In genomic region chr2:77519341-77519740, GRCm38 (mm10) we compare ENCODE assay signal across 9 mouse cellular contexts.
A peak's percentile ranks its signal among the peaks of the same experiment; 100 is the strongest.
DNase-seq lines count a peak whose midpoint lies in the region; ATAC-seq and TF ChIP-seq lines count a peak whose summit lies in the region.
"Had no signal": no experiment of that assay in that cellular context is flagged by ENCODE, and none has a peak within 500 bp of the region (broad histone marks: within the 10 kb centered on the region; RNA-seq: fewer than 3 reads in every experiment).

No protein-coding gene starts in this region.

- intact Hi-C loops in left cerebral cortex, adult 2 months (cut with DNase I) = no loop called here
- intact Hi-C loops in left cerebral cortex, postnatal 10 days (cut with DNase I) = no loop called here

- WGBS in intestine, postnatal 0 days = 0% methylated on average over 14 of the region's 14 CpGs
- WGBS in liver, embryonic 14.5 days (ENCODE audit: insufficient replicate concordance) = under 1% methylated on average over 14 of the region's 14 CpGs
- WGBS in small intestine, adult 2 months = under 1% methylated on average over 14 of the region's 14 CpGs

- DNase-seq in left cerebral cortex, adult 2 months (ENCODE audit: extremely low spot score in 1 of 2, low spot score in 2 of 2) = peak in 1 of 2 experiments; percentile 25
- no peak for DNase-seq in left cerebral cortex, postnatal 10 days (ENCODE audit: extremely low spot score in 1 of 2, low spot score in 2 of 2)
- peak in 1 of 3 experiments; percentile 48 for DNase-seq in liver, embryonic 14.5 days (ENCODE audit: low read depth in 3 of 3, low spot score in 3 of 3)
- no peak for DNase-seq in ovary, adult 18-20 months (ENCODE audit: low spot score)

- no peak for TF ChIP-seq POLR2A in embryonic fibroblast, embryonic 13.5 days (IDR thresholded peaks at IDR 0.05; ENCODE audit: low read depth, low read length)
- TF ChIP-seq POLR2A in small intestine, adult 2 months (IDR thresholded peaks at IDR 0.05; ENCODE audit: low read depth, low read length) = no peak

- H3K4me1 ChIP-seq in embryonic fibroblast, embryonic 13.5 days (ENCODE audit: control insufficient read depth, insufficient read depth, low read length) = no peaks in the 10 kb centered on the region
- no peaks in the 10 kb centered on the region for H3K4me1 ChIP-seq in intestine, postnatal 0 days (replicated peaks; ENCODE audit: control insufficient read depth, insufficient read depth, low read length)
- peaks cover 19 to 40% of the 10 kb centered on the region in 2 experiments for H3K4me1 ChIP-seq in liver, embryonic 14.5 days (replicated peaks; ENCODE audit: control insufficient read depth in 2 of 2, insufficient read depth in 2 of 2, low read length in 1 of 2)
- H3K4me1 ChIP-seq in small intestine, adult 2 months (ENCODE audit: control insufficient read depth, insufficient read depth, insufficient read length, low read length) = peaks cover 12% of the 10 kb centered on the region; the same call in 1 of the 2 replicates

- no peaks in the 10 kb centered on the region for H3K27me3 ChIP-seq in intestine, postnatal 0 days (replicated peaks; ENCODE audit: control insufficient read depth, insufficient read depth, low read length)
- no peaks in the 10 kb centered on the region for H3K27me3 ChIP-seq in liver, embryonic 14.5 days (ENCODE audit: control insufficient read depth, insufficient read depth, low read length)
- no peaks in the 10 kb centered on the region for H3K27me3 ChIP-seq in small intestine, adult 2 months (ENCODE audit: control insufficient read depth, insufficient read depth, low read length)

- peak overlapping the region; percentile 49 for H3K4me3 ChIP-seq in left cerebral cortex, adult 2 months
- peak overlapping the region; percentile 60 for H3K4me3 ChIP-seq in embryonic fibroblast, embryonic 13.5 days (ENCODE audit: insufficient read depth, low read length)
- peak overlapping the region; percentile 40 for H3K4me3 ChIP-seq in intestine, postnatal 0 days (ENCODE audit: low read depth, low read length)
- H3K4me3 ChIP-seq in liver, embryonic 14.5 days (ENCODE audit: insufficient read depth in 1 of 2, low read depth in 2 of 2, low read length in 2 of 2) = peak overlapping the region; percentile 58 to 64
- H3K4me3 ChIP-seq in small intestine, adult 2 months (ENCODE audit: low read depth, low read length) = peak overlapping the region; percentile 53

- H3K4me2 ChIP-seq in intestine, postnatal 0 days (replicated peaks; ENCODE audit: low read depth) = peak overlapping the region; percentile 71
- peak overlapping the region; percentile 79 for H3K4me2 ChIP-seq in liver, embryonic 14.5 days (ENCODE audit: low read depth)

- 0 out of 2 replicates have a peak overlapping the region, but pooled peaks have one; percentile 32 for H3K27ac ChIP-seq in left cerebral cortex, adult 2 months
- H3K27ac ChIP-seq in embryonic fibroblast, embryonic 13.5 days (ENCODE audit: insufficient read depth, low read length) = no peak overlapping the region
- peak overlapping the region; percentile 37; the same call in 1 of the 2 replicates for H3K27ac ChIP-seq in intestine, postnatal 0 days (ENCODE audit: low read depth, low read length)
- peak overlapping the region; percentile 34 for H3K27ac ChIP-seq in liver, embryonic 14.5 days
- H3K27ac ChIP-seq in small intestine, adult 2 months (ENCODE audit: insufficient read depth, low read depth, low read length) = peak overlapping the region; percentile 31

- H3K9ac ChIP-seq in intestine, postnatal 0 days (ENCODE audit: low read depth, low read length) = peak overlapping the region; percentile 40
- peak overlapping the region; percentile 69 for H3K9ac ChIP-seq in liver, embryonic 14.5 days (replicated peaks)

- TF ChIP-seq CTCF in left cerebral cortex, adult 2 months (IDR thresholded peaks at IDR 0.05) = no peak
- TF ChIP-seq CTCF in embryonic fibroblast, embryonic 13.5 days (IDR thresholded peaks at IDR 0.05; ENCODE audit: borderline replicate concordance, insufficient read depth, low read length) = no peak
- no peak for TF ChIP-seq CTCF in intestine, postnatal 0 days (IDR thresholded peaks at IDR 0.05; ENCODE audit: low read depth)
- TF ChIP-seq CTCF in liver, embryonic 14.5 days (IDR thresholded peaks at IDR 0.05; ENCODE audit: low read depth) = no peak
- no peak for TF ChIP-seq CTCF in small intestine, adult 2 months (IDR thresholded peaks at IDR 0.05; ENCODE audit: extremely low read depth, insufficient read length, insufficient replicate concordance, low read depth, low read length)

- peak; percentile 49; the same call in 1 of the 2 replicates for TF ChIP-seq EP300 in liver, embryonic 14.5 days (IDR thresholded peaks at IDR 0.05; ENCODE audit: low read depth)

- ATAC-seq in intestine, postnatal 0 days = no peak
- peak; percentile 65 for ATAC-seq in liver, embryonic 14.5 days (ENCODE audit: insufficient read depth)
- ATAC-seq in CD4-positive, CD25-positive, alpha-beta regulatory T cell, adult 4 months = no peak
- ATAC-seq: Patski had no signal

- no peaks in the 10 kb centered on the region for H3K9me3 ChIP-seq in intestine, postnatal 0 days (ENCODE audit: control insufficient read depth)
- H3K9me3 ChIP-seq in liver, embryonic 14.5 days (ENCODE audit: control insufficient read depth, low read length) = no peaks in the 10 kb centered on the region

- no peaks in the 10 kb centered on the region for H3K36me3 ChIP-seq in intestine, postnatal 0 days (ENCODE audit: control insufficient read depth, insufficient read depth)
- H3K36me3 ChIP-seq in liver, embryonic 14.5 days (replicated peaks; ENCODE audit: control insufficient read depth, insufficient read depth, low read depth) = no peaks in the 10 kb centered on the region
- no peaks in the 10 kb centered on the region for H3K36me3 ChIP-seq in small intestine, adult 2 months (ENCODE audit: control insufficient read depth, insufficient read depth, low read length)
